Mouse (Mus musculus) E14TG2a.4 (cell line): ENCODE measurements around the gene Smgc.
A peak's percentile ranks its signal among the peaks of the same experiment; 100 is the strongest.
"Not testable (repeated sequence)": the region's sequence is repeated elsewhere in the genome, so short reads cannot be mapped to it uniquely, and the experiment has no call there.

Experiments used
- H3K27me3 ChIP-seq: 2 replicates; pipeline ENCODE4 v1.6.1; 2014; ENCODE audit warnings: low read length, control low read depth; ENCODE audit not compliant: insufficient read depth
- H3K36me3 ChIP-seq: 2 replicates; pipeline ENCODE4 v1.6.1; 2014; ENCODE audit warnings: low read length, control low read depth; ENCODE audit not compliant: insufficient read depth
- H3K4me1 ChIP-seq: replicated peaks from 2 replicates; pipeline ENCODE4 v1.6.1; 2014; ENCODE audit warnings: low read depth, low read length, control low read depth
- H3K4me3 ChIP-seq: replicated peaks from 2 replicates; pipeline ENCODE4 v1.5.1; 2014; ENCODE audit warnings: mild to moderate bottlenecking, low read length
- H3K9me3 ChIP-seq: 2 replicates; pipeline ENCODE4 v1.6.1; 2014; ENCODE audit warnings: low read length, control low read depth
- CTCF ChIP-seq: conservative IDR thresholded peaks from 2 replicates; pipeline ENCODE4 v1.5.1; 2014; ENCODE audit warnings: low read length
- NANOG ChIP-seq: IDR thresholded peaks from 2 replicates; pipeline ENCODE4 v1.6.1; 2014; ENCODE audit warnings: borderline replicate concordance, low read length, mixed read lengths
- POU5F1 ChIP-seq: IDR thresholded peaks from 2 replicates; pipeline ENCODE4 v1.6.1; 2014; ENCODE audit warnings: low read length, borderline replicate concordance

The Smgc gene

DNA sequence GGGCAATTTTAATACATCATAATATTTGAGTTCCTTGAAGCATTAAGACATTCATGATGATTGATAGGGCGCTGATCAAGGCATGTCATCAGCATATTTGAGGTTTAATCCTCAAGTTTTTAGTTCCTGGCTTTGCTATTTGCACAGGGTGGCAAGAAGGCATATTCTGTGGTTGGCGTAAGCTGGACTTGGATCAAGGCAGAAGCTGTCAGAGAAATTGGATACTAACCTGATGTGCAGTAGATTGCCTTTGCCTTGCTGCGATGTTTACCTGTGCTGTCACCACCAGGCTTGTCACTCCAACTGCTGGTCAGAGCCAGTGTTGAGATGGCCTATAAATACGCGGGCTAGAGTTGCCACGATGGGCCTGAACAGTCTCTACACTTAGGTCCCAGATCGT, at the start of gene Smgc:
Gene Smgc (plus strand): TSS at position 301 of the 400 bp plus-strand sequence.
- Histone ChIP-seq H3K4me1 (no peaks in the 10 kb centered on the region), H3K27me3 (no peaks in the 10 kb centered on the region), H3K4me3 (no peak within 1 kb of the TSS), H3K9me3 (no peaks in the 10 kb centered on the region), H3K36me3 (no peaks in the 10 kb centered on the region)
- TF ChIP-seq POU5F1: no peak
- no peak for TF ChIP-seq NANOG
- TF ChIP-seq CTCF: no peak

DNA sequence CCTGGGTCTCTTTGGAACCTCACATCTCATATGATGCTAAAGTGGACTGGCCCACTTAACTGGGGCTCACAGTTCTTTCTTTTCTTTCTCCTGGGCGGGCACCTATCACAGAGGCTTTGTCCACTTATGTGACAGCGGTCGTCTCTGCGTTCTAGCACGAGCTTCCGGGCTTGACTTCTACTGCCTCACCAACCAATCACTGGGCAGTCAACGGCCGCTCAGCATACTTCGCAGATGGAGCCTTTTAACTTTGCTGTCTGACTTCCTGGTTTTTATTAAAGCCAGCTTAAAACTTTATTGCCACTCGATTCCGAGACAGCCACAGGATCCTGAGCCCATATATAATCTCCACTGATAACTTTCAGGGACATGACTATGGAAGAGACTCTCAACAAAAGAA, 49.7 kb upstream of the Smgc start:
- no peaks in the 10 kb centered on the region for H3K9me3 ChIP-seq
- H3K27me3 ChIP-seq: no peaks in the 10 kb centered on the region
- H3K36me3 ChIP-seq: no peaks in the 10 kb centered on the region
- H3K4me3 ChIP-seq: no peak overlapping the region
- H3K4me1 ChIP-seq: no peaks in the 10 kb centered on the region
- TF ChIP-seq CTCF (no peak), NANOG (no peak), POU5F1 (no peak)

DNA sequence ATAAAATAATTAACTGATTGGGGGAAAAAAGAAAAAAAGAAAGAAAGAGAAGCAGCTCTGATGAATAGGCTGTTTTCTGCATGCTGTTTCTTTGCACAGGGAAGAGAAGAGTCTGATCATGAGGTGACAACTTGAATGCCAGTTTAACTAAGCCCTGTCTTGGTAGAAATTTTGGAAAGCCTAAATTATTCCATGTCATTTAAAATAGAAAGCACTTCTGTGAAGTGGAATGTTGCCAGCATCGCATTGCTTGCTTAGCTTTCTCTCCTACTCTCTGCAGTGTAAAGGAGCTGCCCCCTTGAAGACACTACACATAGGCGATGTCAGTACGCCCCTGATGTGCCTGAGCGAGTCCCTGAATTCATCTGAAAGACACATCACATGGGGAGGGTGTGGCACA, 31.6 kb upstream of the Smgc start:
- Histone ChIP-seq H3K36me3 (no peaks in the 10 kb centered on the region), H3K27me3 (no peaks in the 10 kb centered on the region)

DNA sequence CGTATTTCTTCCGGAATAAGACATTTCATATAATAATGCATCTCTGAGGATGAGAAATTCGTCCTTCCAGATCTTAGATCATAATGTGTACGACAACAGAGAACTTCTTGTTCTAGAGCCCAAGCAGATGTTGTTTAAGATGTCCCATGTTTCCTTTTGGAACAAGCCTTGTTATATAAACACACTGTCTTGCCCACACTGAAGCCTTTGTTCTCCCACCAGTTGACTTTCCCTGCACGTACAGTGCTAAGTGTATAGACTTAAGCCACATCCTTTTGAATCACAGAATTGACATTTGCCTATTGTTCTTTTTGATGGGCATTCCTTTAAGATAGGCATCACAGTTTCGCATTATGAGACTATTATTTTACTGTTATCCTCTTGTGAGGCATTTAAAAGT, 2.7 kb upstream of the Smgc start:
- Histone ChIP-seq H3K9me3 (no peaks in the 10 kb centered on the region), H3K4me3 (no peak overlapping the region), H3K36me3 (no peaks in the 10 kb centered on the region), H3K4me1 (no peaks in the 10 kb centered on the region), H3K27me3 (no peaks in the 10 kb centered on the region)
- no peak for TF ChIP-seq POU5F1
- TF ChIP-seq NANOG: no peak

More for the DNA sequence above, 31.6 kb upstream of the Smgc start:
- no peak overlapping the region for H3K4me3 ChIP-seq
- no peaks in the 10 kb centered on the region for H3K9me3 ChIP-seq
- H3K4me1 ChIP-seq: no peaks in the 10 kb centered on the region
- no peak for TF ChIP-seq NANOG
- no peak for TF ChIP-seq CTCF
- no peak for TF ChIP-seq POU5F1

DNA sequence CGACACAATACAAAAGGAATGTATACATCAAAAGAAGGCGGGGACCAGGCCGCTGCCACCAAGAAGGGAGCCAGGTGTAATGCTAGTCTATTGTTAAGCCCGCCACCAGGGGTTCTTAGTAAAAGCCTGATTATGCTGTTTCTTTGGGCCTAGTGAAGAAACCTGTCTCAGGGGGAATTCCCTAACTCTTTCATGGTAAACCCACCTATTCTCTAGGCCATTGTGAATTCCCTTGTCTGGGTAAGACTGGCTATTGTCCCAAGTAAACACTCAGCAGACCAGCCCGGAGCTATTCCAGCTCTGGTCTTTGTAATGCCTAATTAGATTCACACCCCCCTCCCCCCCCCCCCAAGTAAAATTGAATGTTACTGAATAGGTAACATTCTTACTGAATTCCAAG, 26.1 kb downstream of the Smgc start:
- TF ChIP-seq NANOG: peak; percentile 73
- H3K9me3 ChIP-seq, H3K27me3 ChIP-seq, H3K36me3 ChIP-seq, H3K4me3 ChIP-seq: not testable (repeated sequence)
- H3K4me1 ChIP-seq: peaks cover 30% of the 10 kb centered on the region

DNA sequence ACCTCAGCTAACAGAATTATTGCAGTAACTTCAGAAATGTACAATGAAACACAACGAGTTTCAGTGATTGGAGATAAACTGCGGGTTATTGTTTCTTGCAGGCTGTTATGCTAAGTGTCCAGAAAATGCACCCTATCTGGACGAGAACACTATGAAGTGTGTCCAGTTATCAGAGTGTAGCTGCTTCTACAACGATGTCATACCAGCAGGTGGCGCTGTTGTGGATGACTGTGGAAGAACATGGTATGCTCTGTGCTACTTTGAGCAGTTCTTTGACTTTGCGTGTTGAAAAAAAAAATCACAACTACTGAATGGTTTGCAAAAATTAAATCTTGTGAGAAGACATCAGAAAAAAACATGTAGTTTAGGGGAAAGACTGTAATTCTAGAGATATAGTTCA, 62.2 kb downstream of the Smgc start:
- H3K27me3 ChIP-seq: no peaks in the 10 kb centered on the region
- H3K9me3 ChIP-seq: no peaks in the 10 kb centered on the region
- peaks cover 5% of the 10 kb centered on the region; the same call in 1 of the 2 replicates for H3K4me1 ChIP-seq
- no peaks in the 10 kb centered on the region for H3K36me3 ChIP-seq
- H3K4me3 ChIP-seq: no peak overlapping the region
- TF ChIP-seq CTCF (peak; percentile 66), POU5F1 (no peak)

DNA sequence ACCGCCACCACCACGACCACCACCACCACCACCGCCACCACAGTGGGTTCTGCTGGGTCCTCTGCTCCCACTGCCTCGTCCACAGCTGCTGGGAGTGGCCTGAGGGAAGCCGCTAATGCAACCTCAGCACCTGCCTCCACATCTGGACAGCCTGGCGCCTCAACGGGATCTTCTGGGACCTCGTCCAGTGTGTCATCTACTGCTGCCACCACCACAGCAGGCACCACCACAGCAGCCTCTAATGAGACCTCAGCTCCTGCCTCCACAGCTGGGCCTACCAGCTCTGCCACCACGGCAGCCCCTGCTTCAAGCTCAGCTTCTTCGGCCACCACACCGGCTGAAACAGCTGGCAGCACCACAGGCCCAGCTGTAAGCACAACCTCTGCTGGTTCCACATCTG, 69.0 kb downstream of the Smgc start:
- H3K36me3 ChIP-seq, H3K4me1 ChIP-seq, H3K4me3 ChIP-seq, H3K9me3 ChIP-seq, H3K27me3 ChIP-seq: not testable (repeated sequence)
